Mouse (Mus musculus) thymus, postnatal 25 days (tissue): Measurements from ENCODE around the gene Zfp455.
"Not testable (repeated sequence)": the region's sequence is repeated elsewhere in the genome, so short reads cannot be mapped to it uniquely, and the experiment has no call there.

Experiments used
- DNase-seq: peaks from one replicate; pipeline ENCODE4 v3.0.0; 2022

Zfp455 gene

GRCm38 (mm10) chr13:67194340-67194894 is at the start of gene Zfp455:
Gene Zfp455, plus strand, starts transcription at chr13:67194506.
- DNase-seq: peak; percentile 54

DNA sequence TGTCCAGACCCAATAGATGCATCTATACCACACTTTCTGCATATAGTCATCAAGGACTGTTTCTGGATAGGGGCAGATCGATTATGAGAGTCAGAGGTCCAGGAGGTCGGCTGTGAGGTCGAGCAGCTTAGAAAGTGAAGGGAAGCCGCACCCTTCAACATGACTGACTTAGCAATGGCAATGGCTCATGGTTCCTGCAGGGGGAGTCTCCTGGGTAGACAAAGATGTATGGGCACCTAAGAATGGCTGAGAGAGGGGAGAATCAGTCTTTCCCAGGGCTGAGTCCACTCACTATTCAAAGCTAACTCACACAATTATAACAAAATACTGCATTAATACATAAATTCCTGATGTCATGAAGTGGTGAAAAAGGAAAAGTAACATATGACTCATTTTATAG is 28.2 kb upstream of the Zfp455 start:
- DNase-seq: not testable (repeated sequence)

DNA sequence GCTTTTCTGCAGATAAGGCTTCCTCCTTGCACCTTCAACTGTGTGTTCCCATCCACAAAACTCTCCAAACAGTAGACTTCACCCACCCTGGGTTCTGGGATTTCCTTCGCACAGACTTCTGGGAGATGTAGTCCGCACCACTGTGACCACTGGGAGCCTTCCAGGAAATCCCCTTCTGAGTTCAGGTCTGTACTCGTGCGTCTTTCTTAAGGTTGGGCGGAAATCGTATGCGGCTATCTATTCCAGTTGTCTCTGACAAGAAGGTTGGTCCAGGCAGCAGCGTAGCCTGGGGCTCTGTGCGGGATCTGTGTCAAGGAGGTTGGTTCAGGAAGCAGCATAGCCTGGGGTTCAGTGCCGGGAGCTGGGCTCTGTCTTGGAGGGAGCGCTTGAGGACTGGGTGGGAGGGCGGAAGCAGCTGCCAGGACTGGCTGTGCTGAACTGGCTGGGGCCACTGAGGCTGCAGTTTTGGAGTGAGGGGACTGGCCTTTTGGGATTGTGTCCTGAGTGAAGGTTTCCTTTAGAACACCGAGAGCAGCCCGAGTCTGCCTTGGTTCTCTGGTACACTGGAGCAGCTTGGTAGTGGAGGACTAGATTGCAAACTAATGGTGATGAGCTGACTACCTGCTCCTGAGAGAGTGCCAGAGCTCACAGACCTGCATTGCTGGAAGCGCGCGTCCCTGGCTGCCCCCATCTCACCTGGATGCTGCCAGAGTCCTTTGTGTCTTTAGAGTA is 21.1 kb upstream of the Zfp455 start, which contains the start of gene Rsl1:
Rsl1 (plus strand) TSS at position 192 of the 732 bp plus-strand sequence.
- peak; percentile 77 for DNase-seq

- DNase-seq: no peak
Measured at GRCm38 (mm10) chr13:67173723-67174055, 20.6 kb upstream of the Zfp455 start.

- DNase-seq: no peak
Measured at GRCm38 (mm10) chr13:67201656-67202055, 7.3 kb downstream of the Zfp455 start.

DNA sequence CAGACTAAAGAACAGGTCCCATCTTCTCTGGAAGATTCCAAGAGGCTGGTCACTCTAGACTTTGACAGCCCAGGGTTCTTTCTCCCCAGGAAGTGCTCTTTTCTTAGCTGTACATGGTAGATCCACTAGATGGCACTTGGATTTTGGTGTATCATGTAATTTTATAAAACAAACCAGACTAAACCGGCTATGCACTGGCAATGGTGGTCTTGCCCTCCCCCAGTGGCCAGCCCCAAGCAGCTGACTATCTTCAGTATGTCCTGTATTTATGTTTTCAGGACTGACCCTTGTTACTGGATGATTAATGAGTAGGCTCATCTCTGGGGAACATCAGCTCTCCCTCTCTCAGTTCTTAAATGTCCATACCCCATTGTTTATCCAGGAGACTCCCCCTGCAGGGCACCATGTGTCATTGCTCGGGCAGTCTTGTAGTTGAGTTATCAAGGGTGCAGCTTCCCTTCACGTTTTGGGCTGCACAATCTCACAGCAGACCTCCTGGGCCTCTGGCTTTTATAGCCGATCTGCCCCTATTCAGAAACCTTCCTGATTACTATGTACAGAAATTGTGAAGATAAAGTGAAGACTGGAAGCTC is 19.8 kb downstream of the Zfp455 start:
- peak; percentile 14 for DNase-seq
